Mouse (Mus musculus) heart, embryonic 10.5 days (tissue): Measurements from ENCODE around the gene Cpb2. TPM values are rescaled to one million over a fixed set of nuclear protein-coding genes. Genes with fewer than 3 reads are reported as not detected.

Experiments
- DNase-seq: peaks from one replicate; pipeline ENCODE4 v3.0.0-alpha.2; 2017; ENCODE audit warnings: low spot score
- H3K27ac ChIP-seq: fragments of 300-500 bp; sonication (generic); 2 replicates; pipeline ENCODE4 v1.5.1; 2016; ENCODE audit warnings: mild to moderate bottlenecking
- H3K27me3 ChIP-seq: fragments of 300-500 bp; sonication (generic); 2 replicates; pipeline ENCODE4 v1.6.1; 2016; ENCODE audit warnings: mild to moderate bottlenecking; ENCODE audit not compliant: poor library complexity, insufficient read depth, severe bottlenecking
- H3K36me3 ChIP-seq: fragments of 300-500 bp; sonication (generic); 2 replicates; pipeline ENCODE4 v1.6.1; 2016; ENCODE audit warnings: mild to moderate bottlenecking, moderate library complexity
- H3K4me1 ChIP-seq: fragments of 300-500 bp; sonication (generic); 2 replicates; pipeline ENCODE4 v1.6.1; 2016; ENCODE audit warnings: mild to moderate bottlenecking
- H3K4me3 ChIP-seq: fragments of 300-500 bp; sonication (generic); 2 replicates; pipeline ENCODE4 v1.5.1; 2016; ENCODE audit warnings: mild to moderate bottlenecking, moderate library complexity
- H3K9me3 ChIP-seq: fragments of 300-500 bp; sonication (generic); 2 replicates; pipeline ENCODE4 v1.6.1; 2016; ENCODE audit warnings: mild to moderate bottlenecking, moderate library complexity
- WGBS: fragments of 180-500 bp; shearing (Covaris S2); methylation state at CpG from one replicate; pipeline ENCODE4 v1.1.7; 2016; 5-methylcytosine and 5-hydroxymethylcytosine counted together
- polyA plus RNA-seq: library from polyadenylated mRNA; unstranded; fragments of >200 nt; fragmentation: Nextera tagmentation; extraction: Ambion mirVana; gene quantifications from 2 replicates; pipeline ENCODE4 v1.2.1, GENCODE M21; 2016

The Cpb2 gene
- polyA plus RNA-seq, 1 experiment from 2014 or later: 5.8 TPM

DNA sequence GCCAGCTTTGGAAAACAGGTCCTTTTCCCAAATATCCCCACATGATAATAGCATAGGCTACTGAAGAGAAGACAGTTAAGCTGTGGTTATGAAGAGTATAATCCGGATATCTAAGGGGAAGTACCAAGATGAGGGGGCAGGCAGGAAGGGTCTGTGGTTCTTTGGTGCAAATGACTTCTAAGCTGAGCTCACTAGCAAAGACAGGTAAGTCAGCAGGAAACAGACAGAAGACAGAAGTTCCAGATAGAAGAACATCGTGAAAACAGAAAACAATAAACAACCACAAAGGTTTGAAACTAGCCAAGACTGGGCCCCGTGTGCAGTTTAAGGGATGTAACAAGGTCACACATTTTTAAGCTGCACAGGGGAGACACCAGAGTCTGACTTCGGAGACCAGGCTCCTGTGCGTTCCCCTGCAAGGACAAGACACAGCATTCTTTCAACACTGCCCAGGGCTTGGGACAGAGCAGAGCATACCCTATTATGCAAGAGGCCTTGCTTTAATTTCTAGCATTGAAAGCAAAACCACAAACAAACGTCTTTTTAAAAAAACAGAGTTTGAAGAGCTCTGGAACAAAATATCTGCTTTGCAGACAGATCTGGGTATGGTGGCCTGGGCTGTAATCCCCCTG lies 14.5 kb upstream of the Cpb2 start:
- Histone ChIP-seq H3K36me3 (no peaks in the 10 kb centered on the region), H3K27ac (no peak overlapping the region), H3K27me3 (no peaks in the 10 kb centered on the region), H3K4me1 (no peaks in the 10 kb centered on the region), H3K9me3 (no peaks in the 10 kb centered on the region), H3K4me3 (no peak overlapping the region)
- WGBS: 63% methylated on average over 6 of the region's 6 CpGs
- DNase-seq: no peak

DNA sequence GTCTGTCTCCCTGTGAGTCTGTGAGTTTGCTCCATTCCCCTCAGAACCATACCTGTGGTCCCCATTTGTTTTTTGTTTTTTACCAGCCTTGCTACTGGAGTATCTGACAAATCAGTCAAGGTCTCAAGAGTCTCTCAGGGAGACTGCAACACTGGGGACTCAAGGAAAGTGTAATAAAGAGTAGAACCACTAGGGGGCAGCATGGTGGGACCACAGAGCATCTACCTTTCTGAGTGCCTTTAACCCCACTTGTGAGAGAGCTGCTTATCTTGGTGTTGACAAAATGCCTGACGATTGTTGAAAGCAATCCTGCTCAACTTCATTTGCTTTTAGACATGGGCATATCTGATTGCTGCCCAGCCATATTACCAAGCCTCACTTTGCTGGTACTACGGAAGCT lies 12.3 kb upstream of the Cpb2 start:
- DNase-seq: no peak
- Histone ChIP-seq H3K9me3 (no peaks in the 10 kb centered on the region), H3K36me3 (no peaks in the 10 kb centered on the region), H3K4me3 (no peak overlapping the region), H3K27ac (no peak overlapping the region), H3K27me3 (no peaks in the 10 kb centered on the region), H3K4me1 (no peaks in the 10 kb centered on the region)
- 34% methylated on average over 2 of the region's 2 CpGs for WGBS

DNA sequence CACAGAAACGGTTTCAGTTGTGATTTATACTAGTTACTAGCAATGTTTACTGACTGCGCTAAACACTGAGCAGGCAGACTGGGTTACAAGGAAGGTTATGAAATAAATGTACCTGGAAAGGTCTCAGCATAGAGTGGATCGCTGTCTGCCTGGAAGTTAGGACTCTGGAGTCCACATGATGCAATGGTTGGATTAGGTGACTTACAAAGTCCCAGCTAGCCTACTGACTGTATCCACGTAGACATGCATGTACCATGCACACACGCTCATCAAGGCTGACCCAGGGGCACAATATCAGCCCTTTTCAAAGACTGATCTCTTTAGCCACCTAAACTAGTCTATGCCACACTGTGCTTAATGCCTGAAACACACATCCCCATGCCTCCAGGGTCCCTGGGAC lies 9.0 kb upstream of the Cpb2 start:
- no peak overlapping the region for H3K4me3 ChIP-seq
- no peaks in the 10 kb centered on the region for H3K27me3 ChIP-seq
- H3K27ac ChIP-seq: no peak overlapping the region
- H3K9me3 ChIP-seq: no peaks in the 10 kb centered on the region
- H3K4me1 ChIP-seq: no peaks in the 10 kb centered on the region
- H3K36me3 ChIP-seq: no peaks in the 10 kb centered on the region
- no peak for DNase-seq
- 85% methylated on average over 5 of the region's 5 CpGs for WGBS

DNA sequence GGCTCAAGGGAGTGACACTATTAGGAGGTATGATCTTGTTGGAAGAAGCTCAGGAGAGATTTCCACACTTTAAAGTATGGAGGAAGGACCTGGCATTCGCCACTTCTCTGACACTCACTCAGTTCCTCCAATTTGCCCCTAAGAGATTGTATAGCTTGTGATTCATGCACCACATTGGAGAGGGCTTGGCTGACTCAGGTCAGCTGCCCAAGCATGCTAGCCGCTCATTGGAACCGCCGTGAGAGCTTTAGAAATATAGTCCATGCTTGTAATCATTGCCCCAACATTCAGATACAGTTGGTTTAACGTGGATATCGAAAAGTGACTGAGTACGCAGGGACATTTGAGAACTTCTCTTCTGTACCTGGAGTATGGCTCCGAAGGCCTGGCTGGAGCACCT lies 6.5 kb upstream of the Cpb2 start:
- Histone ChIP-seq H3K27me3 (no peaks in the 10 kb centered on the region), H3K4me1 (no peaks in the 10 kb centered on the region), H3K27ac (no peak overlapping the region), H3K9me3 (no peaks in the 10 kb centered on the region), H3K4me3 (no peak overlapping the region), H3K36me3 (no peaks in the 10 kb centered on the region)
- 84% methylated on average over 8 of the region's 8 CpGs for WGBS
- no peak for DNase-seq

DNA sequence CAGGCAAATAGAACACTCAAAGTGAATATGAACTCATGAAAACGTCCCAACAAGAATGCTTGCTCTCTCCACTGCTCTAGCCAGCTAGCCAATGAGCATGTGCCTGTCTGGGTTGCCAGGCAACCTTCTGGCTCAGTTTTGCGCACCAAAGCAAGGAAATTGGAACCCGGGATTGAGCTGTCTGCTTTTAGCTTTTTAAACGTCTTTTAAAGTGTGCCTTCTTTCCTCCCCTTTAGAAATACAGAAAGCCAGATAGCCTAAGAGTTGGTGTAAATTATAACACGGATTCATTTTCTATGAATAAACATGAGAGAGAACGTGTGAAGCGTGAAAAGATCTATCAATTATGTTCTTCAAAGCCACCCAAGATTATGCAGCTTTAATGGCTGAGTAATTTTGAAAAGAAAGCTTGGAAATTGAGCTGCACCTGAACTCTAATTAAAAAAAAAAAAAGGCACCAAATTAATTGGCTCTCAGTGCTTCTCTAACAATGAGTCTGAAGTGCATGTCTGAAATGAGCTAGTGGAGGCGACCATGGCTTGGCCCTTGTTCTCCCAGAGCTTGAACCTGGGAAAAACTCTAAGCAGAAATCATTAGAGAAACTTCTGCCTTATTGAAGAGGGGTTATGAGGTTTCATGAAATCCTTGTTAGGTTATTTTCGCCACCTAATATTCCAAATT lies 6.0 kb upstream of the Cpb2 start:
- no peak for DNase-seq
- 65% methylated on average over 9 of the region's 9 CpGs for WGBS
- H3K27ac ChIP-seq: no peak overlapping the region
- no peaks in the 10 kb centered on the region for H3K27me3 ChIP-seq
- no peak overlapping the region for H3K4me3 ChIP-seq
- no peaks in the 10 kb centered on the region for H3K9me3 ChIP-seq
- H3K36me3 ChIP-seq: no peaks in the 10 kb centered on the region
- H3K4me1 ChIP-seq: no peaks in the 10 kb centered on the region

DNA sequence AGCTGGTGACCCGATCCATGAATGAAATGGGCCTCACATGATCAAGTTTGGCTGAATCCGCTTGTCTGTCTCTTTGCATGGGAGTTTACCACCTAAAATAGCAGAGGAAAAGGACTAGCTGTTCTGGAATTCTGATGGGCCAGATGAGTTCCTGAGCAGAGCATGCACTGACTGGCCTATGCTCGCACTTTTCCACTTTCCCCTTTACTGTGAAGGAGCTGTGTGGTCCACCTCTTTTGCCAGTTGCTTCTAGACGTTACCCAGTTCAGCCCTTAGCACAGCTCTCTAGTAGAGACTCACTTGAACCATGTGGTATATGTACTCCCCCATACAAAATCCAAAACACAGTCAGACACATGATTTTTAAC lies 5.5 kb upstream of the Cpb2 start:
- no peaks in the 10 kb centered on the region for H3K4me1 ChIP-seq
- no peak overlapping the region for H3K27ac ChIP-seq
- WGBS: 70% methylated on average over 4 of the region's 4 CpGs
- H3K9me3 ChIP-seq: no peaks in the 10 kb centered on the region
- DNase-seq: no peak
- H3K36me3 ChIP-seq: no peaks in the 10 kb centered on the region
- H3K27me3 ChIP-seq: no peaks in the 10 kb centered on the region
- no peak overlapping the region for H3K4me3 ChIP-seq

DNA sequence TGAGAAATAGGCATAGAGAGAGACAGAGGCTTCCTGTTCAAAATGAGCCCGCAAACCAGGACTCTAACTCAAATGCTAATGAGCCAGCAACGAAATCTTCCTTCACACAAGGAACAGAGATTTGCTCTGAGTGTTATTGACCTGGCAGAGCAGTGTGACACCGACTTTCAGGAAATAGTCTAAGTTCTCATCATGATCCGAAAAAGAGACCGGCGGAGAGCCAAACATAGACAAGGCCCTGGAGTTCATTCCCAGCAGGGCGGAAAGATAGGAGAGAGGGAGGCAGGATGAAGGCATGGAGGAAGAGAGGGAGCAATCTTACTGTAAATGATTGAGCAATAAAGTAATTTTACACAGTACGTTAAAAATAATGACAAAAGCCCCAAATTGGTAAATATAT lies 5.0 kb upstream of the Cpb2 start:
- no peaks in the 10 kb centered on the region for H3K27me3 ChIP-seq
- no peaks in the 10 kb centered on the region for H3K36me3 ChIP-seq
- no peak overlapping the region for H3K27ac ChIP-seq
- H3K9me3 ChIP-seq: no peaks in the 10 kb centered on the region
- no peak overlapping the region for H3K4me3 ChIP-seq
- WGBS: 85% methylated on average over 8 of the region's 8 CpGs
- no peaks in the 10 kb centered on the region for H3K4me1 ChIP-seq
- no peak for DNase-seq

DNA sequence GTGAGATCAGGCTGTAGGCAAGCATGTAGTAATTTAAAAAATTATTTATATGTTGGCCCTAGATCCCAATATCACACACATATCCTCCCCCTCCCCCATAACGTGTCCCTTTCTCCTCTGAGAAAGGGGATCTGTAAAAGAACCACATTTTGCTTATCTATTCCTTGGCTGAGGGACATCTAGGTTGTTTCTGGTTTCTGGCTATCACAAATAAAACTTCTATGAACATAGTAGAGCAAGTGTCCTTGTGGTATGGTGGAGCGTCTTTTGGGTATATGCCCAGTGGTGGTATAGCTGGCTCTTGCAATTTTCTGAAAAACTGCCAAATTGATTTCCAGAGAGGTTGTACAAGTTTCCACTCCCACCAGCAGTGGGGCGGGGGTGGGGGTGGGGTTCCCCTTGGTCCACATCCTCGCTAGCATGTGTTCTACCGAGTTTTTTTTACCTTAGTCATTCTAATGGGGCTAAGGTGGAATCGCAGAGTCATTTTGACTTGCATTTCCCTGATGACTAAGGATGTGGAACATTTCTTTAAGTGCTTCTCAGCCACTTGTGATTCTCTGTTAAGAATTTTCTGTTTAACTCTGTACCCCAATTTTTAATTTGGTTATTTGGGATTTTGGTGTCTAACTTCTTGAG lies 3.9 kb upstream of the Cpb2 start:
- 66% methylated on average over 6 of the region's 6 CpGs for WGBS
- H3K4me3 ChIP-seq: no peak overlapping the region
- H3K9me3 ChIP-seq: no peaks in the 10 kb centered on the region
- no peak overlapping the region for H3K27ac ChIP-seq
- DNase-seq: no peak
- H3K36me3 ChIP-seq: no peaks in the 10 kb centered on the region
- H3K4me1 ChIP-seq: no peaks in the 10 kb centered on the region
- no peaks in the 10 kb centered on the region for H3K27me3 ChIP-seq

DNA sequence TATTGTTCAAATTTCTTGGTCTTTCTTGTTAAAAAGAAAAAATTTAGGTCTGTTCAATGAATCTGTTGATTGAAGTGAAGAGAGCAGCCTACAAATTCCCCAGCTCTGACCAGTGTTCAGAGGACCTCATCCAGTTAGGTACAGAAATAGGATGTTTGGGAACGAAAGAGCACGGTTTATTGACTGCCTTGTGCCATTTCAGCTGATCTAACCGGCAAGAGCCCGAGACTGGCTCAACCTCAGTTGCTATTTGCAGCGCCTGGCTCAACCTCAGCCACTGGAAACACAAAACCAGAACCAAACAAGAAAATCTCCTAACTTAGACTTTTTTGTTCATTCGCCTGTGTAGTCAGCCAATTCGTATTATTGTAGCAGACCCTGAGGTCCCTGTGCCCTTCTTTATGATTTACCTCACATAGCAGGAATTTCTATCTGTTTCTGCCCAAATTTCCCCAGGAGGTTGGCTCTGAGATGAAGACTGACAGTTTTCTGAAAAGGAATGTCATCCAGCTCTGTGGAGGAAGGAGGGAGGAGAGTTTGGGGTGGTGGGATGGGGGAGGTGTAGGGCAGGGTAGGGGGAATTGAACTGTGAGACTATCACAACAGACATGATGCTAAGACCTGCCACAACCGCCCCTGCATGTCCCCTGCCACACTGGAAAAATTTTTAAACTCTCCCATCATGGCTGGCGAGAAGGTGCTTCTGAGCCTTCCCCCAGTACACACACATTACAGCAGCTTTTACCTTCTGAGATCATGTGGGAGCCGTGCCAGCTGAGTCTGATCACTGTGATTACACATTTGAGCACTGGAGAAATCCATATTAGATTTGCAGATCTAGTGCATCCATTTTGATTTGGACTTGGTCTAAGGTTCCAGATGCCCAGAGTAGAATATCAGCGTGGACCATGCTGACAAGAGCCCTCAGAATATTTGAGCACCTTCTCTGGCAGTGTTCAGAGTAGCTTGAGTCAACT lies 4.2 kb downstream of the Cpb2 start:
- no peak overlapping the region for H3K4me3 ChIP-seq
- H3K27ac ChIP-seq: no peak overlapping the region
- no peak for DNase-seq
- H3K4me1 ChIP-seq: no peaks in the 10 kb centered on the region
- no peaks in the 10 kb centered on the region for H3K36me3 ChIP-seq
- no peaks in the 10 kb centered on the region for H3K9me3 ChIP-seq
- H3K27me3 ChIP-seq: no peaks in the 10 kb centered on the region
- 81% methylated on average over 11 of the region's 11 CpGs for WGBS

DNA sequence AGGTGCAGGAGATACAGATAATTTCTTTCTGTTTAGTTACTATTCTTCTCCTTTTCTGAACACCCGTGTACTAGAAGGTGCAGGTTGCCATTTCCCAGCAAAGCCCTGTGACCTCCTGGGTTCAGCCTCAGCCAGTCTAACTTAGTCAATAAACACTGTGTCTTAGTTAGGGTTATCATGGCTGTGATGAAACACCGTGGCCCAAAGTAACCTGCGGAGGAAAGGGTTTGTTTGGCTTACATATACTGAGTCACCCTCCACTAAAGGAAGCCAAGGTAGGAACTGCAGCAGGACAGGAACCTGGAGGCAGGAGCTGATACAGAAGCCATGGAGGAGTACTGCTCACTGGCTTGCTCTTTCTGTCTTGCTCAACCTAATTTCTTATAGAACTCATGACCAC lies 8.3 kb downstream of the Cpb2 start:
- no peaks in the 10 kb centered on the region for H3K27me3 ChIP-seq
- 81% methylated on average over 3 of the region's 3 CpGs for WGBS
- H3K36me3 ChIP-seq: no peaks in the 10 kb centered on the region

DNA sequence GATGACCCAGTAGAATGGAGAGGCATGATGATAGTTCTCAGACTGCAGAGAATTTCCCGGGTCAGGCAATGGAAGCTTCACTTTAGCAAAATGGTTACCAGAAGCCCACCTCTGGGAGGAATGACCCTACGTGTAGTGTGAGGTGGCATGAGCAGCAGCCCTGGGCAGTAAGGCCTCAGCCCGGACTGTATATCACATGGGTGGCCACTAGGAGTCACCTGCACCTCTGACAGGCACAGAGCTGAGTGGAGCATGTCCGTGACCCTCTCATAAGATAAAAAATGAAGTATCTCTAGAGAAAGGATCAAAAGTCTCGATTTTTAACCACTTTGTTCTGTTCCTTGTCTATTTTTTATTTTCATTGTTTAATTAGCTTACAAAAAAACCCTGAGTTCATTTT lies 14.4 kb downstream of the Cpb2 start:
- H3K27ac ChIP-seq: no peak overlapping the region
- H3K27me3 ChIP-seq: no peaks in the 10 kb centered on the region
- DNase-seq: no peak
- H3K4me1 ChIP-seq: no peaks in the 10 kb centered on the region
- no peaks in the 10 kb centered on the region for H3K36me3 ChIP-seq
- no peak overlapping the region for H3K4me3 ChIP-seq
- H3K9me3 ChIP-seq: no peaks in the 10 kb centered on the region
- WGBS: 43% methylated on average over 5 of the region's 5 CpGs

More for the DNA sequence above, 8.3 kb downstream of the Cpb2 start:
- DNase-seq: no peak
- Histone ChIP-seq H3K4me3 (no peak overlapping the region), H3K9me3 (no peaks in the 10 kb centered on the region), H3K4me1 (no peaks in the 10 kb centered on the region), H3K27ac (no peak overlapping the region)

DNA sequence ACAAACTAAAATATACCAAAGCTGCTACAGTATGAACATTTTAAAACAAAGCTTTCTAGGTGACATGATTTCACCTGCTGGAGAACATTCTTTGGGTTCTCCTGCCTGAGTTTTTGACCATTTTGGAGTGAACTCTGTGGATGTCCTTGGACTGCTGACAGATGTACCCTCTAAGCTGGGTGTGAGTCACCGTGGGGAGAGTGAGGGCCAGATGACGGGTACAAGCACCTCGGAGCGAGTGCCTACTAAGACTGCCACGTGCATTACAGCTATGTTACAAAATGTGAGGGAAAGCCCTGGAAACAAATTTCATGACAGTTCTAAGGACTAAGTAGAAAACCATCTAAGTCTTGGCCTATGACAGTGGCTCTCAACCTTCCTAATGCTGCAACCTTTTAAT lies 27.4 kb downstream of the Cpb2 start:
- no peaks in the 10 kb centered on the region for H3K27me3 ChIP-seq
- no peak for DNase-seq
- no peaks in the 10 kb centered on the region for H3K4me1 ChIP-seq
- WGBS: 68% methylated on average over 5 of the region's 5 CpGs
- no peak overlapping the region for H3K27ac ChIP-seq
- no peak overlapping the region for H3K4me3 ChIP-seq
- H3K9me3 ChIP-seq: no peaks in the 10 kb centered on the region
- no peaks in the 10 kb centered on the region for H3K36me3 ChIP-seq

DNA sequence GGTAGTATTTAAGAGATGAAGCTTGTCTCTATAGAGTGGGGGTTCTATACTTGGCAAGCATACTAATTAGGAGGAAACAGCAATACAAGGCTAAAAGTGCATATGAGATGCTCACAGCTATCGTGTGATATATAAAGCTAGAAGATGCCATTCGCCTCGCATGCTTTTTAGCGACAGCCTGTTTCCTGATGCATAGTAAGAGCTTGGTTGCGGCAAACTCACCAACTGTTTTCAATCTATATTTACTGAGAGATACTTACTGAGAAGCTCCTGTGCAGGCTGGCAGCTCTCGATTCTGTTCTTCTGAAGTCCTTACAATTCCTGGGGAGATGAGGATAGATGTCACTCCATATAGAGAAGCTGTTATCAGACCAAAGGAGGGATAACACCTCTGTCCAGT lies 37.6 kb downstream of the Cpb2 start:
- peaks cover 4% of the 10 kb centered on the region; the same call in 1 of the 2 replicates for H3K4me1 ChIP-seq
- H3K4me3 ChIP-seq: no peak overlapping the region
- H3K27ac ChIP-seq: no peak overlapping the region
- WGBS: 87% methylated on average over 6 of the region's 6 CpGs
- no peaks in the 10 kb centered on the region for H3K27me3 ChIP-seq
- no peaks in the 10 kb centered on the region for H3K9me3 ChIP-seq
- H3K36me3 ChIP-seq: no peaks in the 10 kb centered on the region
- DNase-seq: no peak
